Mouse (Mus musculus): ENCODE results near the gene Pdgfd.

Pdgfd gene

DNA sequence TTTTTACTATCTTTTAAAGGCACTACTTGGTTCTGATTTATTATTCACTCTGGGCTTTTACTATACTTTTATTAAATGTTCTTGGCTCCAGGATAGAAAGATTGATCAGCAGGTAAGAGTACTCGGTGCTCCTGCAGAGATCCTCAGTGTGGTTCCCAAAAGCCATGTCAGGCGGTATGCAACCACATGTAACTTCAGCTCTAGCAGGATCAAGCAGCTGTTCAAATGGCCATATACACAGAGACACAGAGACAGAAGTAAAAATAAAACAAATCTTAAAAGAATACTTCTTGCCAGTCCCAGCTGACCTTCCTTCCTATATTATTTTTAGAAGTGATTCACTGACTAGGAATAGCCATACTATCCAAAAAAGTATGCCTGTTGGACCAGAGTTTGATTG is 157.0 kb downstream of the Pdgfd start:
- DNase-seq: no peak

DNA sequence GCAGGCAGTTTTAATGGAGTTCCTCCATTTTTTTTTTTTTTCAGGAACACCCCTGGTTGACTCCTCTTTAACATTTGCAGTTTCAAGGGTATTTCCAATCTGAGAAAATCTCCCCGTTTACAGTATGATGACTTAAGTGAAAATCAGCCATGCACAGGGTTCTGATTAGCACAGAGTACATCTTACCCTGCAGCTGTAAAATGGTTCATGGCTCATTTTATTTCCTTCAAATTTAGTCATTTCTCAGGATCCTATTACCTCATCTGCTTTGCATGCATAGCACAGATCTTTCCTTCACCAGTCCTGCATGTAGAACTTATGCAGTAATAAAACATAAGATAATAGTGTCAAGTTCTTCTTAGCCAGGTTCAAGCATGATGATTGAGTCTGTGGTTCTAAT is 165.1 kb downstream of the Pdgfd start:
- no peak for DNase-seq

DNA sequence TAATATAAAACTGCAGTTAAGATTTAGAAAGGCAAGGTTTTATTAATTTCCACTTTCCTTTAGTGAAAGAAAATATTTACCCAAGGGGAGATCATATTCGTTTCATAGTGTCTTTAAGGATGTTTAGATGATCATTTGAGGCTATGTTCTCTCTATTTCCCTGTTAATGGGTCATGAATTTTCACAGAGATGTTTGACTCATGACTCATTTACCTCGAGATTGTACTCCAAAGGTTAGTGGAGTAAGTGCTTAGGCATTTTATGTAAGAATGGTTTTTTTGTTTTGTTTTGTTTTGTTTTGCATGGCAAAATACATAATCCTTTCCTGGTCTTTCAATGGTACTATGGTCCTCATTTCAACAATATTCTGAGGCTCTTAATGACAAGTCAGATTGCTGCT is 167.9 kb downstream of the Pdgfd start:
- DNase-seq: no peak

DNA sequence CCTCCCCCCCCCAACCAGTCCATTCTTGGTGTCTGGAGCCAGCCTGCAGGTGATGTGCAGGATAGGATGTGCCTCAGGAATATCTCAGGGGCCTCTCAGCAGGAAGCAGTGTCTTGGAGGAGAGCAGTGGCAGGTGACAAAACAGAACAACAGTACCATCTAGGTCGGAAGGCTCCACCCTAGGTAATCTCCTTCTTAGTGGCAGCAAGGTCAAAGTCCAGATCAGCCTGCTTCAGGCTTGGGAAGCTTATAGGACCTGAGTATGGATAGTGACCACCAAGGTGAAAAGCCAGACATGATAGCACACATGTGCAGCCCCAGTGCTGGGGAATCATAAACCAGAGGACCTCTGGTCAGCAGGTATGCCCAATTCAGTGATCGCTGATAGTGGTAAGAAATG is 169.5 kb downstream of the Pdgfd start:
- no peak for DNase-seq

DNA sequence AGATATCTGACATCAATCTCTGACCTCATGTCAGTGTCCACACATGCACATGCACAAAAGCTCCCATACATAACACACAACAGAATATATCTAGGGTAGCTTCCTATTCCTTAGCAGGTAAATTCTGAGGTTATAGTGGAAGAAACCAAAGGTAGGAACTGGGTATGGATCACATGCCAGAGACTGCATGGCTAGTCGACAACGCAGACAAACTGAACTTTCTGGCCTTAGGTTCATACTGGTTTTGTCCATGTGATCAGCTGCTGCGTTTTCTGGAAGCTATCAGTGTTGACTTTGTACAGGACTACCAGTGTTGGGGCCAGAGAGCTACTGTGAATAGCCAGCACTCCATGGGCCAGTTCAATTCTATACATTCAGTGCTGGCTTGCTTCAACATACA is 170.0 kb downstream of the Pdgfd start:
- DNase-seq: no peak

DNA sequence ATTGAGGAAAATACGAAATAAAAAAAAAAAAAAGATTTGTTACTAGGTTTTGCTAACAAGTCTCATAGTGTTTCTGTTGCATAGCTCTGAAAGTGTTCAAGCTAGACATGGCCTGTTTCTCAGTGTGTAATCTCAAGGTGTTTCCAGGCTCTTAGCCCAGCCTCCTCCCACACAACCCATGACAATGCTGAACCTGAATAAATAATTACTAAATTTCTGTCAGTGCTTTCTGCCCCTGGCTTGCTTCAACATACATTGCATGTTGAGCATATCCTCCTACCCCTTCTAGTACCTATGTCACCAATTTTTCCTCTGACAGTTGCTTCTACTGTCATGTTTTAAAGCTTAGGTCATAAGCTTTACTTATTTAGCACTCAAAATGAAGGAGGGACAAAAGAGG is 171.0 kb downstream of the Pdgfd start:
- DNase-seq: no peak

DNA sequence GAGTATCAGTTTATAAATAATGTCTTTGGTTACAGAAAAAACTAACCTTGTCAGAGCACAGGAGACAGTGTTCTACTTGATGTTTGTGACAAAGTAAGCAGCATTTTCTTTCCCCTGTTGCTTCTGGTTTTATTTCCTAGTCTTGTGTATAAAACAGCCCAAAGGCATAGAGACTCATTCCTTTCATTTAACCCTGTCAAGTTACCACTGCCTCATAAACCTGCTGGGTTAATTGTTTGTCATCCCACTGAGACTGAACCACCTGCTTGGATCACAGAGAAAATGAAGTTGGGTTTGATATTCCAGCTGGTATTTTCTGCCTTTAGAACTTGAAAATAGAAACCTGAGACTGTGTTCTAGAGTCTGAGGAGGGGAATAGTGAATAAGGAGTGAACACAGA is 172.4 kb downstream of the Pdgfd start:
- no peak for DNase-seq

DNA sequence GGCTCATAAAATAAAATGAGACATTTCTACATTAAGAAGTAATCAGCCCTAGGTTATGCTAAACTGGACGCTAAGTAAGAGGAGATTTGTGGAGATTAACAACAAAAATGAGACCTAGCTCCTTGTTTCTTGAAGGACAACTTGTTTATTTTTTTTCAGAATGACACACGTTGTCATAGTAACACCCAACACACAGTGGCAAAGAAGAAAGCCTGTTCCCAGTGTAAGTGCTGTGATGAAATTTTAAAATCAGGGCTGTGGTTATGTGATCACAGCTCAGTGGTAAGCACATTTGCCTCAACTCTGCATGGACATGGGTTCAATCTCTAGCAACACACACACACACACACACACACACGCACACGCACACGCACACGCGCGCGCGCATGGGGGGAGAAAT is 174.5 kb downstream of the Pdgfd start:
- DNase-seq: no peak

DNA sequence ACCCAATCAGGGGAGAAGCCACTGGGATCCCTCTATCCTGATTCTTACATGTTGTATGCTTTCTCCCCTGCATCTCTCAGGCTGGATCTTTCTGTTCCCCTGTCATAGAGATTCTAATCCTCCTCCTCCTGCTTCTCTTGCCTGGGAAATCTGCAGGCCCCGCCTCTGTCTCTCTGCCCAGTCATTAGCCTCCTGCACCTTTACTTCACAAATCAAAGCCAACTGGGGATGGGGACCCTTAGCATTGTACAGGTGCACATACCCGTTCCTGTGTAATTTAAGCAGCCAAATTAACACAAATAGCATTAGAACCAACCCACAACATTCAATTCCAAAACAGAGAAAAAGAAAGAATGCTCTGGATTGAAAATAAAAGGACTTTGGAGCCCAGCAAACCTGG is 176.1 kb downstream of the Pdgfd start:
- DNase-seq: no peak

DNA sequence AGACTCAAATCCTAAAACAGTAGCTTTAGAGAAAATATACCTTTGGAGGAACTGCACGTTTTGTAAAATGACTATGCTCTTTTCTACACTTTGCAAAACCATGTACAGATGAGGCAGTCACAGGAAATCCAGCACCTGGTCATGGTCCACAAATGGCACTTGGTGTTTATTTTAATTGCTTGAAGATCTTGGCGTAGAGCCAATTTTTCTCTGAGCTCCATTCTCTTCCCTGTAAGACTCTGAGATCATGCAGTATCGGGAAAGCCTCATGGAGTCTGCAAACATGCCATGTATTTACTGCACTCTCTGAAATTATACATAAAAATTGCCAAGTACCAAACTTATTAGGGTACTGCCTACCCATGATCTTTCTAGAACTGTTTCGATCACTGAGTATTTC is 176.5 kb downstream of the Pdgfd start:
- DNase-seq: no peak

DNA sequence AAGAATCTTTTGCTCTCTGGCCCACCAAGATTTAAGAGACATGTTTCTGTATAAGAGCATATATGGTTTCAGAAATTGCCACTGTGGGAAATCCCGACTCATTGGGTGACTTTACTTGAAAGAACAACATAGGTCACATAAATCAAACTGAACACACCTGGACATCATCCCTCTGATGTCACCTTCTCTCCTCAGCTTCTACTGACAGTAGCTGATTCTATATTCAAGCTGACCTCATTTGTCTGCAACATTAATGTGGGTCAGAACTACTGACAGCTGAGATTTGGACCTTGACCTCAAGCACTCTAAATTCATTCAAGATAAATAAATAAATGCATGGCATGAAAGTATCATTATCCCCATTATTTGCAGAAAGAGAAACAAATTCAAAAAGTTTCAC is 177.0 kb downstream of the Pdgfd start:
- no peak for DNase-seq

DNA sequence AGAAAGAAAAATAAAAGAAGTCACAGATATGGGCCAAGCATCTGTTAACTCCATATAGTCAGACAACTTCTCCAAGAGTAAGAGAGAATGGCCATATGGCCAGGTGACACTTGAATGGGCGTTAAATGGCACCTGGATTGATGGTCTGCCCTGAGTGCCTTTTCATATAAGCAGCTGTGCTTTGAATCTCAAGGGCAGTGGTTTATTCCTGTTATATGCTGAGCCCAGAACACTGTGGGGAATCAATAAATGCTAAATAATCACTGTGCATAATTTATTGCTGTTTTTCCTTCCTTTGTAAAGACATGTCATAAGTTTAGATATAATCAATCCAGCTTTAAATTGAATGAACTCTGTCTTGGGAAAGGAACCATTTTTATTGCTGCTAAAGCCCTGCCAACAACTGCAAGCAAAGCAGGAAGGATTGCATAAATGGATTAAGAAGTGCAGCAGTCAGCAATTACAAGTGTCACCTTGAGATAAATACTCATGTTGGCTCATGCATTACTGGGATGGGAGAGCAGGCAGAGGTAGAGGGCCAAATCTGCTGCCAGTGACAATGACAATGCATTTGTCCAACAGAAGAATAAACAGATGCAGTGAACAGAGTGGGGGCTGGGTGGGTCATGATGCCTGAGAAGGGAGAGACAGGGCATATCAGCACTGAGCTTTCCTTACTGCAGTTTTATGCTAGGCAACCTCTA is 185.0 kb downstream of the Pdgfd start:
- DNase-seq: no peak

DNA sequence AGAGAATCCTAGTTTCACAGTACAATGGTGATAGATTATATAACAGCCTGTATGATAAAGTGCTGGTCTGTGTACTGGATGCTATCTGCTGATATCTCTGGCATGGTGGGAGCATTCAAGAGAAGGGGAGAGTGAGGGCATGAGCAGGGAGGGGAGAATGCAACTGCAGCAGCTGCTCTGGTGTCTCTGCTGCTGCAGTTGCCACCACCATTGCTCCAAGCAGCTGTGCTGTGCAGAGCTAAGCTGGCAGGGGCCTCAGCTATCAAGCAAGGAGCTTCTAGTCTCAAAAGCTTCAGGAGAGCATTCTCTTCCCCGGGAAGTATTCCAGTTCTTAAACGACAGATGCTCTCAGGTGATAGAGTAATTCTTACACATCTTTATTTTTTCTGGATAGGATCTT is 192.4 kb downstream of the Pdgfd start:
- no peak for DNase-seq

DNA sequence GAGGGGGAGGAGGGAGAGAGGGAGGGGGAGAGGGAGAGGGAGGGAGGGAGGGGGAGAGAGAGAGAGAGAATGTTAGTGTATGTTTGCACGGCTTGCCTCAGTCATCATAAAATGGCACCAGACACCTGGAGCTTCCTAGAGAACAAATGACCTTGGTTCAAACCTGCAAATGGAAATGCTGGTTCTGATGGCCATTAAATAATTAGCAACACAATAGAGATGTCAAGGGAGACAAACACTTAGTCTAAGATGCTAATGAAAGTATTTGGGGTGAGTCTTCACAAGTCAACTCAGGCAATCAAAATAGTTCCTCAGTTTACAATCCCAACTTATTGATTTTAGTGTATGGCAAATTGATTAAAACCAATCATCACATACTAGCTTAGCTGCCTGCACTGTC is 198.2 kb downstream of the Pdgfd start:
- DNase-seq: no peak

DNA sequence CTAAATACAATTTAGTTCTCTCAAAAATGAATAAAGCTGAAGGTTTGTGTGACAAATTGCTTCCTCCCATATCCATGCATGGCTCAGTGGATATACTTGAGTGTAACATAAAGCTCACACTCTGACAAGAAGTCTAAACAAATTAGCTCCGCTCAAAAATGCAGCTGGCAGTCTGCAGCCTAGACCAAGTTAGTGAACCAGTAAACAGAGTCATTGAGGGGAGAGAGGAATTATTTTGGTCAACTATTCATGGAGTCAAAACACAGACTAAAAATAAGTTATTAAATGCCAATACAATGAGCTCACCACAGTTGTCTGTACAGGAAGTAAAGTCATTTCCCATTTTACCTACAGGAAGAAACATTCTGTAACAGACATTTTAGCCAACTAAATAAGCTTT is 233.4 kb downstream of the Pdgfd start:
- no peak for DNase-seq

DNA sequence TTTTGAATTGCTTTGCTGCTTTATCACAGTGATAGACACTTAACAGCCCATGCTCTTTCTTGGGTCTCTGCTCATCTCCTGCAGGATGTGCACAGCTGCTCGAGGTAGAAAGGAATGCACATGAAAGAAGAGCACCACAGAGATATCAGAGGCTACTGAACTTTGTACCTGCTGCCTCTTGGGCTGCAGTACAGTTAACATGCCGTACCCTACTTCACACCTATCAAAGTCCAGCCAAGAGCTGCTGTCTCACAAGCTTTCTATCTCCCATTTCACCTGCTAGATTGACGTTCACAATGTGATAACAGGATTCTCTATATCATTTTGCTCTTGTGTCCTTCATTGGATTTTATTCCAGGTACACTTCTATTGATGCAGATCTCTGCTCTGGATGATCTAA is 238.2 kb downstream of the Pdgfd start:
- DNase-seq: no peak

DNA sequence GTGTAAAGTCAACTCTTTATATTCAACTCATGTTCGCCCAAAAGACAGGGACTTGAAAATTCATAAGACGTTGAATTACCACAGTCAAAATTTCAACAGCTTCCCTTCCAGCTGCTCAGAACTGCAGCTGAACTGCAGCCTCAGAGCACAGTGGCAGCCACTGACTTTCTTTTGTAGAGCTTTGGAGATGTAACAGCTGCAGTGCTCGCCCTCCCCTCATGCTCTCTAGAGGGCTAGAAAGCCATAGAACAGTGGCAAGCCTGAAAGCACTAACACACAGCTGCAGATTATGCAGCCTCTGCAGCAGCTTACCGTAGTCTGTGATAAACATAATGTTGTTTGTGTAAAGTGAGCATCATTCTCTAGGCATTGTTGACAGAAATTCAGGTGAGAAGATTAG is 239.6 kb downstream of the Pdgfd start:
- DNase-seq: peak in 1 of 2 experiments; percentile 19

DNA sequence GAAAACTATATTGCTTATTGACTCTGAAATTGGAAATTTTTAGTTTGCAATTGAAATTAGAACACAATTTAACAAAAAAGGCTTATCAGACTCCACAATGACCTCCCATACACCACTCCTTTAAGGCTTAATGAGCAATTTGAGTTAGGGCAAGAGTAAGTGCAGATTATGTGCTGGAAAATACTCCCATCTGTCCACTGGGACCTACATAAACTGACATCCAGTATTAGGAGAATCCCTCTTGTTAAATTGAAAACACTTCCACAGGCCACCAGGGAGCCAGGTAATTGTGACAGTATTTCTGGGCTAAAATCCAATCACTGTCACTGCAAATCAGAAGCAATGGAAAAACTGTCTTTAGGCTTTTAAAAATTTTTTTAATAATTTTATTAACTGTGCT is 256.2 kb downstream of the Pdgfd start:
- no peak for DNase-seq

Measured in thymus, postnatal 36 days (tissue).